In the genomic region with DNA sequence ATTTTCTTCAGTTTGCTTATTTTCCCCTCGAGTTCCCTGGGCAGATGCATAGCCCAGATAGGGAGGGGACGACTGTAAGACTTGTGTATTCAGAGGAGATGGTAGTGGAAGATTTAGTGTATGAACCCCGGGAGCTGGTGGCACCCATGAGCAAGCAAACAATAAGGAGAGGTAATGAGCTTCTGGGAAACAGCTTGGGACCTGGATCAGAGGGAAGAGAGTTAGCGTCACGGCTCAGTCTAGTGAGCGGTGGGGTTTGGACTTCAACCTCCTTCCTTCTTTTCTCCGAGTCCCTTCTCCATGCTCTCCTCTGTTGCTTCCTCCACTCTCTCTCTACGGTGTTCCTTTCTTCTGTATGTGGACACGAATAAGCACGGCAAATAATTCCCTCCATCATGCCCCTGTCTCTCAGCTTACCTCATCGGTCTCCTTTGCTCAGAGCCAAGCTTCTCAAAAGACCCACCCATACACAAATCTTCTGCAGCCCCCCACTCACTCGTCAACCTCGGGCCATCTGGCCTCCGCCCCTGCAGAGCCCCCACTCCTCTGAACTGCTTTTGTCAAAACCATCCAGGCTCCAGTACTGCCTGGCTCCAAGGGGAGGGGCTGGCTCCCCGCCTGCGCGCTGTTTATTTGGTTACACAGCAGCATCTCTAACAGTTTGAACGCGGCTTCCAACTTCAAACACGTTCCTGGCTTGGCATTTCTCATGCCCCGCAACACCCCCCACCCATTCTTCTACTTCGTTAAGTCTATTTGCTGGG, we compare ENCODE assay signal across 7 mouse cellular contexts. TPM values are rescaled to one million over a fixed set of nuclear protein-coding genes. Genes with fewer than 3 reads are reported as not detected.
A peak's percentile ranks its signal among the peaks of the same experiment; 100 is the strongest.
DNase-seq lines count a peak whose midpoint lies in the region; ATAC-seq lines count a peak whose summit lies in the region.

No protein-coding gene starts in this region.

- no peak; the same call in 1 of the 2 replicates for ATAC-seq in embryonic facial prominence, embryonic 13.5 days (ENCODE audit: insufficient number of reproducible peaks, insufficient read depth, low FRiP score, low TSS enrichment, low read depth)
- ATAC-seq in erythroblast, adult 5-6 weeks (replicated peaks; ENCODE audit: low FRiP score, poor library complexity, severe bottlenecking), result no peak

- no peaks in the 10 kb centered on the region for H3K9me3 ChIP-seq in embryonic facial prominence, embryonic 13.5 days
- no peaks in the 10 kb centered on the region for H3K9me3 ChIP-seq in hindbrain, embryonic 10.5 days

- H3K4me3 ChIP-seq in embryonic facial prominence, embryonic 13.5 days, result peak overlapping the region; percentile 36
- H3K4me3 ChIP-seq in hindbrain, embryonic 10.5 days, result peak overlapping the region; percentile 52

- 12% methylated on average over 22 of the region's 22 CpGs for WGBS in embryonic facial prominence, embryonic 13.5 days
- 17% methylated on average over 22 of the region's 22 CpGs for WGBS in hindbrain, embryonic 10.5 days

- peak overlapping the region; percentile 56 for H3K27ac ChIP-seq in embryonic facial prominence, embryonic 13.5 days
- H3K27ac ChIP-seq in hindbrain, embryonic 10.5 days, result peak overlapping the region; percentile 79

- H3K27me3 ChIP-seq in embryonic facial prominence, embryonic 13.5 days, result peaks cover 7% of the 10 kb centered on the region; the same call in 1 of the 2 replicates
- no peaks in the 10 kb centered on the region for H3K27me3 ChIP-seq in hindbrain, embryonic 10.5 days (ENCODE audit: insufficient read depth, poor library complexity, severe bottlenecking)

- H3K4me1 ChIP-seq in embryonic facial prominence, embryonic 13.5 days, result peaks cover 22% of the 10 kb centered on the region
- peaks cover 22% of the 10 kb centered on the region for H3K4me1 ChIP-seq in hindbrain, embryonic 10.5 days (replicated peaks)

- DNase-seq in layer of hippocampus, adult 8-10 months (ENCODE audit: low spot score in 2 of 2), result peak; percentile 18 to 39
- DNase-seq in layer of hippocampus, adult 9-10 months (ENCODE audit: low spot score), result no peak
- peak; percentile 48 for DNase-seq in hindbrain, embryonic 10.5 days (ENCODE audit: low spot score)
- DNase-seq in mesoderm, embryonic 11.5 days (ENCODE audit: low read depth, low spot score), result peak; percentile 70
- no peak for DNase-seq in thymus, adult 18-20 months

- peak overlapping the region; percentile 44 for H3K9ac ChIP-seq in embryonic facial prominence, embryonic 13.5 days

- H3K4me2 ChIP-seq in embryonic facial prominence, embryonic 13.5 days, result peak overlapping the region; percentile 66

- H3K36me3 ChIP-seq in embryonic facial prominence, embryonic 13.5 days, result no peaks in the 10 kb centered on the region
- H3K36me3 ChIP-seq in hindbrain, embryonic 10.5 days, result no peaks in the 10 kb centered on the region

RNA-seq across cellular contexts. Expression of a gene that starts 14.4 kb away (rescaled TPM):
- under 1 TPM in 1 of 4 experiments, not detected in 3; 0.25 TPM for total RNA-seq in layer of hippocampus, adult 8-10 months (2022)
- 0.74 and 0.88 TPM in 2 replicates for polyA plus RNA-seq in embryonic facial prominence, embryonic 13.5 days (2015; fragmentation: Nextera tagmentation; extraction: Ambion mirVana)
- 0.21 TPM in 1 of 2 replicates, not detected in the other for polyA plus RNA-seq in hindbrain, embryonic 10.5 days (2016; fragmentation: Nextera tagmentation; extraction: Ambion mirVana)
- total RNA-seq in erythroblast, adult 5-6 weeks (2015; ENCODE audit: low replicate concordance), result not detected in 2 replicates
- total RNA-seq in erythroblast, adult 5-6 weeks (2017; ENCODE audit: low replicate concordance), result not detected in 2 replicates

RNA-seq across cellular contexts. Expression of a gene that starts 16.0 kb away (rescaled TPM):
- total RNA-seq in layer of hippocampus, adult 8-10 months (2022), result 1 to 10 TPM; 5.1 to 9.1 (median 5.9) TPM
- 11.9 and 13.2 TPM in 2 replicates for polyA plus RNA-seq in embryonic facial prominence, embryonic 13.5 days (2015; fragmentation: Nextera tagmentation; extraction: Ambion mirVana)
- polyA plus RNA-seq in hindbrain, embryonic 10.5 days (2016; fragmentation: Nextera tagmentation; extraction: Ambion mirVana), result 8.4 and 10.2 TPM in 2 replicates
- 3.1 and 3.7 TPM in 2 replicates for total RNA-seq in erythroblast, adult 5-6 weeks (2015; ENCODE audit: low replicate concordance)
- 0.77 TPM in 1 of 2 replicates, not detected in the other for total RNA-seq in erythroblast, adult 5-6 weeks (2017; ENCODE audit: low replicate concordance)

RNA-seq across cellular contexts. Expression of a gene that starts 26.4 kb away (rescaled TPM):
- under 1 TPM in 2 of 4 experiments, not detected in 2; 0.59 to 0.92 TPM for total RNA-seq in layer of hippocampus, adult 8-10 months (2022)
- polyA plus RNA-seq in embryonic facial prominence, embryonic 13.5 days (2015; fragmentation: Nextera tagmentation; extraction: Ambion mirVana), result 0.17 and 0.26 TPM in 2 replicates
- 0.12 TPM in 1 of 2 replicates, not detected in the other for polyA plus RNA-seq in hindbrain, embryonic 10.5 days (2016; fragmentation: Nextera tagmentation; extraction: Ambion mirVana)
- total RNA-seq in erythroblast, adult 5-6 weeks (2015; ENCODE audit: low replicate concordance), result not detected in 2 replicates
- total RNA-seq in erythroblast, adult 5-6 weeks (2017; ENCODE audit: low replicate concordance), result 0.68 TPM in 1 of 2 replicates, not detected in the other

Comparison
In these comparisons a context has a peak if more than half of its experiments do, and no peak if none do; other contexts are left out.
1. DNase-seq: peak in layer of hippocampus, adult 8-10 months (2 of 2), hindbrain, embryonic 10.5 days (single experiment) and mesoderm, embryonic 11.5 days (single experiment); none in layer of hippocampus, adult 9-10 months (single experiment) and thymus, adult 18-20 months (0 of 2).